Comparison of ENCODE assay signal across 17 mouse cellular contexts in genomic region chr12:65328532-65328931, GRCm38 (mm10).
"Had no signal": no experiment of that assay in that cellular context is flagged by ENCODE, and none has a peak within 500 bp of the region (broad histone marks: within the 10 kb centered on the region; RNA-seq: fewer than 3 reads in every experiment).

No protein-coding gene starts in this region.

- H3K36me3 ChIP-seq: midbrain, embryonic 12.5 days; neural tube, embryonic 13.5 days; neural tube, embryonic 15.5 days had no signal

- H3K27ac ChIP-seq: liver, embryonic 14.5 days; midbrain, embryonic 12.5 days; neural tube, embryonic 13.5 days; neural tube, embryonic 15.5 days had no signal

- H3K4me3 ChIP-seq: midbrain, embryonic 12.5 days; myocyte; neural tube, embryonic 13.5 days; neural tube, embryonic 15.5 days had no signal

- H3K27me3 ChIP-seq: midbrain, embryonic 12.5 days; neural tube, embryonic 13.5 days; neural tube, embryonic 15.5 days had no signal

- H3K9me3 ChIP-seq: midbrain, embryonic 12.5 days; neural tube, embryonic 13.5 days; neural tube, embryonic 15.5 days had no signal

- H3K4me2 ChIP-seq: lung, embryonic 14.5 days; midbrain, embryonic 12.5 days; neural tube, embryonic 13.5 days; neural tube, embryonic 15.5 days had no signal

- H3K9ac ChIP-seq: liver, embryonic 14.5 days; lung, embryonic 14.5 days; midbrain, embryonic 12.5 days; neural tube, embryonic 13.5 days; neural tube, embryonic 15.5 days had no signal

- DNase-seq: lung, adult 18-20 months; lung, embryonic 14.5 days; lung, postnatal 10 days; lung, postnatal 4 days; retina, postnatal 1 day; right cerebral cortex, adult 18-20 months; right cerebral cortex, postnatal 25 days; right cerebral cortex, postnatal 4 days; spleen, adult 18-20 months; thymus, adult 18-20 months; thymus, postnatal 14 days; thymus, postnatal 36 days had no signal

- H3K4me1 ChIP-seq: midbrain, embryonic 12.5 days; neural tube, embryonic 13.5 days; neural tube, embryonic 15.5 days had no signal
